Mouse (Mus musculus): ENCODE measurements around the gene Ppard.

The Ppard gene

GRCm38 (mm10) chr17:28258325-28258724 is 25.8 kb downstream of the Ppard start:
- no peak for DNase-seq

GRCm38 (mm10) chr17:28259890-28260542 is 27.5 kb downstream of the Ppard start:
- no peak for DNase-seq

GRCm38 (mm10) chr17:28260543-28260909 is 28.0 kb downstream of the Ppard start:
- no peak for DNase-seq

GRCm38 (mm10) chr17:28261795-28262194 is 29.3 kb downstream of the Ppard start:
- DNase-seq, result no peak

GRCm38 (mm10) chr17:28263181-28263894 is 30.8 kb downstream of the Ppard start:
- DNase-seq, result peak; percentile 72

- no peak for DNase-seq
These were observed 34.8 kb downstream of the Ppard start for GRCm38 (mm10) chr17:28267251-28267650.

GRCm38 (mm10) chr17:28270165-28270564 is 37.7 kb downstream of the Ppard start:
- no peak for DNase-seq

GRCm38 (mm10) chr17:28271537-28272266 is 39.2 kb downstream of the Ppard start:
- no peak for DNase-seq

- DNase-seq, result no peak
These were observed 39.8 kb downstream of the Ppard start for GRCm38 (mm10) chr17:28272281-28272680.

- no peak for DNase-seq
These were observed 40.3 kb downstream of the Ppard start for GRCm38 (mm10) chr17:28272837-28273236.

- no peak for DNase-seq
These were observed 42.2 kb downstream of the Ppard start for GRCm38 (mm10) chr17:28274739-28275138.

GRCm38 (mm10) chr17:28277226-28277625 is 44.7 kb downstream of the Ppard start:
- no peak for DNase-seq

- no peak for DNase-seq
These were observed 45.2 kb downstream of the Ppard start for GRCm38 (mm10) chr17:28277721-28278120.

- DNase-seq, result no peak
These were observed 45.7 kb downstream of the Ppard start for GRCm38 (mm10) chr17:28278156-28278555.

- no peak for DNase-seq
These were observed 46.7 kb downstream of the Ppard start for GRCm38 (mm10) chr17:28279236-28279635.

GRCm38 (mm10) chr17:28279780-28280422 is 47.4 kb downstream of the Ppard start:
- no peak for DNase-seq

- no peak for DNase-seq
These were observed 47.9 kb downstream of the Ppard start for GRCm38 (mm10) chr17:28280423-28280800.

GRCm38 (mm10) chr17:28280831-28281377 is 48.4 kb downstream of the Ppard start:
- no peak for DNase-seq

- no peak for DNase-seq
These were observed 49.5 kb downstream of the Ppard start for GRCm38 (mm10) chr17:28281866-28282441.

- DNase-seq, result no peak
These were observed 50.7 kb downstream of the Ppard start for GRCm38 (mm10) chr17:28283199-28283598.

- no peak for DNase-seq
These were observed 53.6 kb downstream of the Ppard start for GRCm38 (mm10) chr17:28286133-28286532.

GRCm38 (mm10) chr17:28286964-28287363 is 54.5 kb downstream of the Ppard start:
- no peak for DNase-seq

GRCm38 (mm10) chr17:28287578-28287977 is 55.1 kb downstream of the Ppard start:
- no peak for DNase-seq

Measured in right cerebral cortex, postnatal 25 days (tissue).